Mouse (Mus musculus) CH12.LX (cell line): ENCODE results near the gene Pccb. TPM values are rescaled to one million over a fixed set of nuclear protein-coding genes. Genes with fewer than 3 reads are reported as not detected.

ENCODE experiments used
- DNase-seq: peaks from one replicate; pipeline ENCODE4 v3.0.0-alpha.2; 2013; ENCODE audit errors: extremely low read depth
- H3K27ac ChIP-seq: 2 replicates; pipeline ENCODE4 v1.5.1; 2012; ENCODE audit warnings: low read depth, mild to moderate bottlenecking, control low read depth, moderate library complexity; ENCODE audit not compliant: insufficient read depth
- H3K27me3 ChIP-seq: replicated peaks from 2 replicates; pipeline ENCODE3; 2012; ENCODE audit warnings: inconsistent platforms
- H3K36me3 ChIP-seq, 2 experiments: replicated peaks in 1 of 2; 2 replicates each; pipeline versions ENCODE3 to v1.6.1; 2012; ENCODE audit warnings: inconsistent platforms in 1 of 2, low read length in 1 of 2, mild to moderate bottlenecking in 1 of 2, mixed read lengths in 1 of 2, moderate library complexity in 1 of 2; ENCODE audit not compliant: control insufficient read depth in 1 of 2, insufficient read depth in 1 of 2
- H3K4me1 ChIP-seq, 2 experiments: 2 replicates each; pipeline ENCODE4 v1.6.1; 2012; ENCODE audit warnings: inconsistent platforms in 1 of 2, moderate library complexity in 1 of 2; ENCODE audit not compliant: insufficient read depth in 2 of 2, control insufficient read depth in 1 of 2
- H3K4me2 ChIP-seq: 2 replicates; pipeline ENCODE4 v1.6.1; 2012; ENCODE audit warnings: low read depth, mild to moderate bottlenecking, control low read depth; ENCODE audit not compliant: poor library complexity, insufficient read depth, severe bottlenecking
- H3K4me3 ChIP-seq, 3 experiments: fragments of 150-350 bp in 1 of 3; sonication (generic) in 1 of 3; replicated peaks in 1 of 3; 2 replicates each; pipeline versions ENCODE3 to v1.5.1; 2011 to 2012; ENCODE audit warnings: low read depth in 2 of 3, low read length in 2 of 3, mild to moderate bottlenecking in 2 of 3, moderate library complexity in 2 of 3, control low read depth in 1 of 3, improper control_type of control experiment in 1 of 3, inconsistent platforms in 1 of 3, mixed read lengths in 1 of 3; ENCODE audit not compliant: poor library complexity in 1 of 3
- H3K79me2 ChIP-seq: replicated peaks from 2 replicates; pipeline ENCODE4 v1.6.1; 2012; ENCODE audit warnings: mild to moderate bottlenecking, moderate library complexity; ENCODE audit not compliant: control insufficient read depth, poor library complexity, insufficient read depth, severe bottlenecking; ENCODE audit errors: extremely low read depth
- H3K9ac ChIP-seq: 2 replicates; pipeline ENCODE4 v1.6.1; 2012; ENCODE audit warnings: low read depth, mild to moderate bottlenecking, control low read depth, moderate library complexity; ENCODE audit not compliant: insufficient read depth
- H3K9me3 ChIP-seq: replicated peaks from 2 replicates; pipeline ENCODE3; 2012; ENCODE audit warnings: low read length, inconsistent platforms, mixed read lengths
- CHD1 ChIP-seq: IDR thresholded peaks from 2 replicates; pipeline ENCODE4 v1.6.1; 2012; ENCODE audit warnings: low read depth, low read length, improper control_type of control experiment, inconsistent platforms
- CHD2 ChIP-seq: IDR thresholded peaks from 2 replicates; pipeline ENCODE4 v1.6.1; 2011; ENCODE audit warnings: low read length, improper control_type of control experiment
- CTCF ChIP-seq, 2 experiments: IDR thresholded peaks in 1 of 2; conservative IDR thresholded peaks in 1 of 2; 2 replicates each; pipeline ENCODE4 v1.5.1; 2011 to 2012; ENCODE audit warnings: low read depth in 2 of 2, low read length in 2 of 2, improper control_type of control experiment in 1 of 2, inconsistent platforms in 1 of 2, mild to moderate bottlenecking in 1 of 2, moderate library complexity in 1 of 2
- E2F4 ChIP-seq: IDR thresholded peaks from 2 replicates; pipeline ENCODE4 v1.6.1; 2011; ENCODE audit warnings: low read depth, low read length, improper control_type of control experiment; ENCODE audit not compliant: insufficient replicate concordance
- ETS1 ChIP-seq: conservative IDR thresholded peaks from 2 replicates; pipeline ENCODE4 v1.6.1; 2012; ENCODE audit warnings: low read depth, mild to moderate bottlenecking, inconsistent platforms, low read length, improper control_type of control experiment, moderate library complexity
- GABPA ChIP-seq: IDR thresholded peaks from 2 replicates; pipeline ENCODE4 v1.6.1; 2012; ENCODE audit warnings: low read depth, low read length, improper control_type of control experiment, inconsistent platforms; ENCODE audit not compliant: insufficient replicate concordance
- HCFC1 ChIP-seq: IDR thresholded peaks from 2 replicates; pipeline ENCODE4 v1.6.1; 2012; ENCODE audit warnings: low read depth, mild to moderate bottlenecking, inconsistent platforms, low read length, improper control_type of control experiment
- JUN ChIP-seq: IDR thresholded peaks from 2 replicates; pipeline ENCODE4 v1.6.1; 2011; ENCODE audit warnings: low read depth, mild to moderate bottlenecking, low read length, improper control_type of control experiment, moderate library complexity; ENCODE audit not compliant: insufficient read depth
- JUND ChIP-seq: conservative IDR thresholded peaks from 2 replicates; pipeline ENCODE4 v1.6.1; 2011; ENCODE audit warnings: low read depth, low read length, improper control_type of control experiment
- KAT2A ChIP-seq: IDR thresholded peaks from 2 replicates; pipeline ENCODE4 v1.6.1; 2012; ENCODE audit warnings: low read length, improper control_type of control experiment, inconsistent platforms; ENCODE audit not compliant: insufficient replicate concordance
- MAX ChIP-seq: IDR thresholded peaks from 2 replicates; pipeline ENCODE4 v1.6.1; 2011; ENCODE audit warnings: low read length, improper control_type of control experiment
- MAZ ChIP-seq: IDR thresholded peaks from 2 replicates; pipeline ENCODE4 v1.6.1; 2012; ENCODE audit warnings: low read depth, mild to moderate bottlenecking, inconsistent platforms, low read length, improper control_type of control experiment, moderate library complexity
- MEF2A ChIP-seq: IDR thresholded peaks from 2 replicates; pipeline ENCODE4 v1.6.1; 2014; ENCODE audit warnings: low read depth, mild to moderate bottlenecking, inconsistent platforms, low read length, improper control_type of control experiment, borderline replicate concordance
- MXI1 ChIP-seq: IDR thresholded peaks from 2 replicates; pipeline ENCODE4 v1.6.1; 2011; ENCODE audit warnings: mild to moderate bottlenecking, low read depth, low read length, improper control_type of control experiment
- NELFE ChIP-seq: IDR thresholded peaks from 2 replicates; pipeline ENCODE4 v1.6.1; 2011; ENCODE audit warnings: low read depth, low read length, improper control_type of control experiment
- NRF1 ChIP-seq: IDR thresholded peaks from 2 replicates; pipeline ENCODE4 v1.6.1; 2014; ENCODE audit warnings: low read depth, mild to moderate bottlenecking, inconsistent platforms, low read length, improper control_type of control experiment, moderate library complexity
- POLR2AphosphoS2 ChIP-seq: IDR thresholded peaks from 2 replicates; pipeline ENCODE4 v1.6.1; 2011; ENCODE audit warnings: low read depth, low read length, improper control_type of control experiment
- RCOR1 ChIP-seq: conservative IDR thresholded peaks from 2 replicates; pipeline ENCODE4 v1.6.1; 2012; ENCODE audit warnings: low read depth, mild to moderate bottlenecking, inconsistent platforms, low read length, improper control_type of control experiment
- USF1 ChIP-seq: IDR thresholded peaks from 2 replicates; pipeline ENCODE4 v1.6.1; 2014; ENCODE audit warnings: low read depth, mild to moderate bottlenecking, inconsistent platforms, low read length, improper control_type of control experiment
- ZKSCAN1 ChIP-seq: IDR thresholded peaks from 2 replicates; pipeline ENCODE4 v1.6.1; 2012; ENCODE audit warnings: low read depth, inconsistent platforms, low read length, improper control_type of control experiment, borderline replicate concordance
- ZMIZ1 ChIP-seq: IDR thresholded peaks from 2 replicates; pipeline ENCODE4 v1.6.1; 2012; ENCODE audit warnings: low read depth, mild to moderate bottlenecking, inconsistent platforms, low read length, improper control_type of control experiment
- ZNF384 ChIP-seq: IDR thresholded peaks from 2 replicates; pipeline ENCODE4 v1.6.1; 2012; ENCODE audit warnings: low read depth, low read length, improper control_type of control experiment, inconsistent platforms
- dilution Hi-C: fragments of 300-500 bp; cut with MboI; formaldehyde crosslinking; loops from 2 replicates; pipeline ENCODE4 v1.14.3; 2020; ENCODE audit warnings: low sequenced_read_pairs; ENCODE audit not compliant: extremely low pct_unique_long_range_greater_than_20kb, extremely low pct_ligation_motif_present
- in situ Hi-C: fragments of 300-500 bp; cut with MboI; formaldehyde crosslinking; loops from 3 replicates; pipeline ENCODE4 v1.14.3; 2019; ENCODE audit warnings: low sequenced_read_pairs, low pct_ligation_motif_present, low pct_unique_long_range_greater_than_20kb, mixed read lengths
- polyA plus RNA-seq: library from polyadenylated mRNA; unstranded; fragments of >175 nt; gene quantifications from 2 replicates; pipeline ENCODE4 v1.2.1, GENCODE M21; 2012; ENCODE audit warnings: low read depth; ENCODE audit not compliant: insufficient read length
- total RNA-seq, 2 experiments: library from RNA; depleted of rRNA; stranded (reverse); fragments of 300-350 nt in 1 of 2; fragments of >200 nt in 1 of 2; gene quantifications; 2 replicates each; pipeline ENCODE4 v1.2.3; 2012 to 2014

The Pccb gene
- total and polyA plus RNA-seq, 3 experiments: 18.4 to 31.6 (median 18.7) TPM

- no peaks in the 10 kb centered on the region for H3K27me3 ChIP-seq
- H3K9ac ChIP-seq: no peak overlapping the region
- dilution Hi-C loops: no loop called here
- no peaks in the 10 kb centered on the region for H3K79me2 ChIP-seq
- DNase-seq: no peak
- no peak overlapping the region for H3K4me2 ChIP-seq
- in situ Hi-C loops: no loop called here
- no peaks in the 10 kb centered on the region for H3K4me1 ChIP-seq
- TF ChIP-seq MEF2A (no peak), USF1 (no peak), ZKSCAN1 (no peak), NELFE (no peak), CTCF (conservative IDR thresholded peaks at IDR 0.05 in 1 of 2, IDR thresholded peaks at IDR 0.05 in 1 of 2; ENCODE audit: low read depth in 2 of 2, low read length in 2 of 2) (no peak), ZNF384 (no peak), GABPA (no peak)
- H3K36me3 ChIP-seq: peaks cover 0 to 8% of the 10 kb centered on the region in 2 experiments
- no peak overlapping the region for H3K27ac ChIP-seq
- no peaks in the 10 kb centered on the region for H3K9me3 ChIP-seq
- no peak overlapping the region for H3K4me3 ChIP-seq
Observed at GRCm38 (mm10) chr9:100978666-100979065, 56.0 kb downstream of the Pccb start.

DNA sequence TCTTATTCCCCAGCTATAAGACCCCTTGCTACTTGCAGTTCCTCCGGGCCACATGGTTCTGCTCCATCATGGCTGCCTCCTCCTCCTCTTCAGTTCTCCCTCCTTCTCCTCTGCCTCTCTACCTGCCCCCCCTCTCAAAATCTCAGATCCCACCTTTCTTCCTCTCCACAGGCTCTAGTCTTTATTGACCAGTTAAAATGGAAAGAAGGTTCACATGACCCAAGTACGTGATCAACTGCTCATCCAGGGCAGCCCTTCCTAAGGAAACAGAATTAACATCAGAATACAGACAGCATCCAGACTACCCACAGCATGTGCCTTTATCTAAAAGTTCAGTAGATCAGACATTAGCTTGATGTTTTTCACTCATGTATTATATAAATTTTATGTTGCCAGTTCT is 65.2 kb downstream of the Pccb start:
- Histone ChIP-seq H3K27me3 (no peaks in the 10 kb centered on the region), H3K79me2 (no peaks in the 10 kb centered on the region), H3K9me3 (no peaks in the 10 kb centered on the region), H3K4me2 (no peak overlapping the region), H3K4me3 (no peak overlapping the region), H3K4me1 (no peaks in the 10 kb centered on the region), H3K9ac (no peak overlapping the region), H3K27ac (no peak overlapping the region), H3K36me3 (no peaks in the 10 kb centered on the region)
- no peak for DNase-seq
- TF ChIP-seq GABPA (no peak), MAZ (no peak), CHD1 (no peak), ZMIZ1 (no peak), RCOR1 (no peak), JUN (no peak), JUND (no peak), NRF1 (no peak), MXI1 (no peak), CHD2 (no peak), E2F4 (no peak), HCFC1 (no peak), MEF2A (no peak), MAX (no peak), ETS1 (no peak), POLR2AphosphoS2 (no peak), KAT2A (no peak)
- dilution Hi-C loops: no loop called here
- in situ Hi-C loops: no loop called here
